Mouse (Mus musculus) forebrain, embryonic 16.5 days (tissue): ENCODE data around the gene 1810024B03Rik. TPM values are rescaled to one million over a fixed set of nuclear protein-coding genes. Genes with fewer than 3 reads are reported as not detected.
"Not testable (repeated sequence)": the region's sequence is repeated elsewhere in the genome, so short reads cannot be mapped to it uniquely, and the experiment has no call there.

Experiments
- ATAC-seq: fragments of 200-750 bp; cut with Nextera tagmentation; 2 replicates; pipeline ENCODE4 v1.8.0; 2017; ENCODE audit warnings: mild to moderate bottlenecking, moderate library complexity
- H3K27ac ChIP-seq: fragments of 300-500 bp; sonication (generic); 2 replicates; pipeline ENCODE4 v1.5.1; 2014; ENCODE audit warnings: low read length, control low read depth
- H3K27me3 ChIP-seq: fragments of 300-500 bp; sonication (generic); replicated peaks from 2 replicates; pipeline ENCODE4 v1.6.1; 2014; ENCODE audit warnings: low read length; ENCODE audit not compliant: control insufficient read depth, insufficient read depth
- H3K36me3 ChIP-seq: fragments of 300-500 bp; sonication (generic); 2 replicates; pipeline ENCODE4 v1.6.1; 2014; ENCODE audit not compliant: control insufficient read depth, insufficient read depth
- H3K4me1 ChIP-seq: fragments of 300-500 bp; sonication (generic); replicated peaks from 2 replicates; pipeline ENCODE4 v1.6.1; 2014; ENCODE audit warnings: low read length; ENCODE audit not compliant: control insufficient read depth, insufficient read depth
- H3K4me2 ChIP-seq: fragments of 300-500 bp; sonication (generic); 2 replicates; pipeline ENCODE4 v1.6.1; 2014; ENCODE audit warnings: mild to moderate bottlenecking, low read length, control low read depth
- H3K4me3 ChIP-seq: fragments of 300-500 bp; sonication (generic); replicated peaks from 2 replicates; pipeline ENCODE4 v1.5.1; 2014; ENCODE audit warnings: mild to moderate bottlenecking, low read length, control low read depth
- H3K9ac ChIP-seq: fragments of 300-500 bp; sonication (generic); replicated peaks from 2 replicates; pipeline ENCODE4 v1.6.1; 2014; ENCODE audit warnings: low read depth, low read length, control low read depth
- H3K9me3 ChIP-seq: fragments of 300-500 bp; sonication (generic); 2 replicates; pipeline ENCODE4 v1.6.1; 2016; ENCODE audit warnings: low read length; ENCODE audit not compliant: control insufficient read depth
- WGBS: fragments of 180-500 bp; shearing (Covaris S2); extraction: QIAGEN DNeasy Blood & Tissue Kit; methylation state at CpG from one replicate; pipeline ENCODE4 v1.1.7; 2014; 5-methylcytosine and 5-hydroxymethylcytosine counted together
- polyA plus RNA-seq: library from polyadenylated mRNA; unstranded; fragments of >200 nt; fragmentation: Nextera tagmentation; extraction: Ambion mirVana; gene quantifications from 2 replicates; pipeline ENCODE4 v1.2.1, GENCODE M21; 2015

The 1810024B03Rik gene
- polyA plus RNA-seq, 1 experiment from 2014 or later: 1.3 TPM

DNA sequence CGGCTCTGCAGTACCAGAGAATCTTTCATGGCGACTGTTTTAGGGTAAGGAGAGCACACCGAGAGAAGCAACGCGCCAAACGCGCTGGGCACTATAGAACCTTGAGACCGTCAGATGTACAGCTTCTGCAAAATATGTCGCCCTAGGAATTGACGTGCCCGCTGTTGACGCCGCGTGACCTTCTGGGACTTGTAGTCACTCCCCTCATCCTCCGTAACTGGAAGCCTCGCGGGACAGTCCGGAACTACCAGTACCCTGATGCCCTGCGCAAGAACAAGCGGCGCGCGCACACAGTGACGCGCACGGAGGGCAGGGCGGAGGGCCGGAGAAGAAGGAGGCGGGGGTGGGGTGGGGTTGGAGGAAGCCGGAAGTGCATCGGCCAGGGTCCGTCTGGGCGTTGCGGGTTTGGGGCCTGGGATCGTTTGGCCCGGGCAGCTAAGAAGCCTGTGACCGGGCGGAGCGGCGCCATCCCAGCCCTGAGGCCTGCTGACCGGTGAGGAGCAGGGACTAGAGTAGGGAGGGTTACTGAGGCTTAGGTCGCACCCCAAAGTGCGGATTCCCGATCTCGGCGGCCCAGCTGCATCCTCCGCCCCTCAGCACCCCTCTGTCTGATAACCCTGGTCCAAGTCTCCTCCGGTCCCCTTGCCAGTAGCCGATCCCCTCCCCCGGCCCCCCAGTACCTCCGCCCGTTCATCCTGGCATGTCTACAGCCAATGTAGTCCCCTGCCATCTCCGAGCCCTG is 39.7 kb upstream of the 1810024B03Rik start, which contains the start of the genes Ciao1 and Tmem127:
Gene Ciao1, minus strand, starts transcription at position 225 of the 742 bp plus-strand sequence.
Gene Tmem127, plus strand, starts transcription at position 317 of the 742 bp plus-strand sequence.
- peak within 1 kb of the TSS; percentile 62 for H3K4me3 ChIP-seq
- H3K27me3 ChIP-seq: no peaks in the 10 kb centered on the region
- ATAC-seq: peak; percentile 99
- peak within 1 kb of the TSS; percentile 73 for H3K27ac ChIP-seq
- H3K9ac ChIP-seq: peak within 1 kb of the TSS; percentile 95
- peaks cover 10% of the 10 kb centered on the region for H3K36me3 ChIP-seq
- peak within 1 kb of the TSS; percentile 95 for H3K4me2 ChIP-seq
- no peaks in the 10 kb centered on the region for H3K9me3 ChIP-seq
- under 1% methylated on average over 53 of the region's 53 CpGs for WGBS
- H3K4me1 ChIP-seq: peaks cover 31% of the 10 kb centered on the region

DNA sequence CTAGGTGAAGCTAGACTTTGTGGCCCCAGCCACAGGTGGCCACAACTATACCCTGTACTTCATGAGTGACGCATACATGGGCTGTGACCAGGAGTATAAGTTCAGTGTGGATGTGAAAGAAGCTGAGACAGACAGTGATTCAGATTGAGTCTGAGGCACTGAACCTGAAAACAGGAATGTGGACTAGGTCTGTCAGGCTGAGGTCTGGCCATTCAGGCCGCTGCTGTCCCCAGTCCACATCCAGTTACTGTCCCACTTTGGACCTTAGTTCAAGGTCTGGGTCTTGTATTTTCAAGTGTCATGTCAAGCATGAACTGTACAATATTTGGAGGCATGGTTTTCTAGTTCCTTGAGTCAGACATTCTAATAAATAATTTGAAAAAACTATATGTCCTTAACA is 32.0 kb upstream of the 1810024B03Rik start:
- H3K4me3 ChIP-seq: no peak overlapping the region
- H3K4me2 ChIP-seq: no peak overlapping the region
- no peak overlapping the region for H3K27ac ChIP-seq
- H3K27me3 ChIP-seq: no peaks in the 10 kb centered on the region
- peaks cover 51% of the 10 kb centered on the region for H3K36me3 ChIP-seq
- no peaks in the 10 kb centered on the region for H3K4me1 ChIP-seq
- WGBS: 91% methylated on average over 2 of the region's 2 CpGs
- H3K9me3 ChIP-seq: no peaks in the 10 kb centered on the region
- no peak for ATAC-seq
- H3K9ac ChIP-seq: no peak overlapping the region

DNA sequence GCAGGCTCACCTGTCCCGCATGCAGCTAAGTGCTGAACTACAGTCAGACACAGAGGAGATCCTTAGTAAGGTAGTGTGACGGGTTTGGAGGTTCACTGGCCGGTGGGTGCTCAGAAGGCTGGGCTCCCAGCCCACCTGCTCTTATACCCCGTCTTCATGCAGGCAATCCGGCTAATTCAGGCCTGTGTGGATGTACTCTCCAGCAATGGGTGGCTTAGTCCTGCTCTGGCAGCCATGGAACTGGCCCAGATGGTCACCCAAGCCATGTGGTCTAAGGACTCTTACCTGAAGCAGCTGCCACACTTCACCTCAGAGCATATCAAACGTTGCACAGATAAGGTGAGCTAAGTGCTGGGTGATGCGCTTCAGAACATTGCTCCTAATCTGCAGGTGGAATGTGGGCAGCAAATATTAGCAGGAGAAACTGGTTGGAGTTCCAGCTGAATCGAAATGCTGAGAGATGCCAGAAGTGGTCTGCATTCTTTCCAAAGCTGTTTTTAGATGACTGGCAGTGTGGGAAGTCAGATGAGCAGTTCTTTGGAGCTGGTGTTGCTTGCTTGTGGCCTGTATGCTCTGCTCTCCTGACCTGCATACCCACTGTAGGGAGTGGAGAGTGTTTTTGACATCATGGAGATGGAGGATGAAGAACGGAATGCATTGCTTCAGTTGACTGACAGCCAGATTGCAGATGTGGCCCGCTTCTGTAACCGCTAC is 30.0 kb upstream of the 1810024B03Rik start:
- Histone ChIP-seq H3K36me3 (peaks cover 58% of the 10 kb centered on the region), H3K9ac (no peak overlapping the region), H3K27ac (no peak overlapping the region), H3K4me1 (no peaks in the 10 kb centered on the region), H3K4me2 (no peak overlapping the region), H3K9me3 (no peaks in the 10 kb centered on the region), H3K4me3 (no peak overlapping the region), H3K27me3 (no peaks in the 10 kb centered on the region)
- no peak for ATAC-seq
- 94% methylated on average over 11 of the region's 11 CpGs for WGBS

DNA sequence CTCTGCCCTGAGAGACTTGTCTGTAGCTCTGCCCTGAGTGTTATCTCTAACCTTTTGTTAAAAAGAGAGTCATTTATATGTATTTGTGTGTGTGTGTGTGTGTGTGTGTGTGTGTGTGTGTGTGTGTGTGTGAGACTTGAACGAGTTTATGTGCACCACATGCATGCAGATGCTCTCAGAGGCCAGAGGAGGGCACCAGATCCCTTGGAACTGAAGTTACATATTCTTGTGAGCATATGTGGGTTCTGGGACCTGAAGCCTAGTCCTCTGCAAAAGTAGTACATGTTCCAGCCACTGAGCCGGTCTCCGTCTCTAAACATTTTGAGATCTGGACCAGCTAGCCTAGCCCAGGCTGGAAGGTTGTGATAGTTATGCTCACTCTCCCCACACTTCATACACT is 17.2 kb upstream of the 1810024B03Rik start:
- 97% methylated on average over 3 of the region's 3 CpGs for WGBS
- Histone ChIP-seq H3K9ac (no peak overlapping the region), H3K4me2 (no peak overlapping the region), H3K27ac (no peak overlapping the region), H3K36me3 (peaks cover 79% of the 10 kb centered on the region), H3K4me3 (no peak overlapping the region), H3K27me3 (no peaks in the 10 kb centered on the region), H3K4me1 (no peaks in the 10 kb centered on the region), H3K9me3 (no peaks in the 10 kb centered on the region)
- no peak for ATAC-seq

DNA sequence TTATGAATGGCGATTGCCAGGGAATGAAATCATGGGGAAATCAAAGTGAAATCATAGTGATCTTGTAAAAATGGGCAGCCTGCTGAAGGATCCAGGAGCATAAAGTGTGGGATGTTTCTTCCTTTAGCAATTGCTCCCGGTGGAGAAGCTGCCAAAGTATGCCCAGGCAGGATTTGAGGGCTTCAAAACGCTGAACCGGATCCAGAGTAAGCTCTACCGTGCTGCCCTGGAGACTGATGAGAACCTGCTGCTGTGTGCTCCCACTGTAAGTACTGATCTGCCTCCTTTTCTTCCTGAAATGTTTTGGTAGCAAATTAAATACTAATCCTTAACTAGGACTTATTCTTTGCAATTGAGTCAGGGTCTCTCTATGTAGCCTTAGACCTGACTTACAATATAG is 9.7 kb upstream of the 1810024B03Rik start:
- no peak overlapping the region for H3K4me3 ChIP-seq
- 96% methylated on average over 5 of the region's 5 CpGs for WGBS
- H3K36me3 ChIP-seq: peaks cover 57% of the 10 kb centered on the region
- no peaks in the 10 kb centered on the region for H3K9me3 ChIP-seq
- ATAC-seq: no peak
- no peak overlapping the region for H3K4me2 ChIP-seq
- H3K27ac ChIP-seq: no peak overlapping the region
- no peaks in the 10 kb centered on the region for H3K27me3 ChIP-seq
- no peak overlapping the region for H3K9ac ChIP-seq
- H3K4me1 ChIP-seq: no peaks in the 10 kb centered on the region

DNA sequence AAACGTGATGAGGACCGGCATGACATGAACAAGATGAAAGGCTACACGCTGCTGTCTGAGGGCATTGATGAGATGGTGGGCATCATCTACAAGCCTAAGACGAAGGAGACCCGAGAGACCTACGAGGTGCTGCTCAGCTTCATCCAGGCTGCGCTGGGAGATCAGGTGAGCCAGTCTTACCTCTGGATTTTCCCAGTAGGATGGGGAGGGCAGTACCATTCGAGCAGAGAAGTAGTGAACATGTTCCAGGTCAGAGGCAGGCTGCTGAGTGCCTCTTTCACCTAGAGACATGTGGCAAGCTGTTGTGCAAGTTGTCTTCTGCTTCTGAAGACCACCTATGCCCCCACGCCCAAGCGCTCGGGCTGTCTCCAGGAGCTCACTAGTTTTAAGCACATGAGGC is 2.6 kb upstream of the 1810024B03Rik start:
- Histone ChIP-seq H3K36me3 (peaks cover 34% of the 10 kb centered on the region), H3K9me3 (no peaks in the 10 kb centered on the region), H3K9ac (no peak overlapping the region), H3K4me1 (peaks cover 11% of the 10 kb centered on the region), H3K4me3 (no peak overlapping the region), H3K27ac (no peak overlapping the region), H3K27me3 (no peaks in the 10 kb centered on the region), H3K4me2 (no peak overlapping the region)
- no peak for ATAC-seq
- 90% methylated on average over 11 of the region's 11 CpGs for WGBS

DNA sequence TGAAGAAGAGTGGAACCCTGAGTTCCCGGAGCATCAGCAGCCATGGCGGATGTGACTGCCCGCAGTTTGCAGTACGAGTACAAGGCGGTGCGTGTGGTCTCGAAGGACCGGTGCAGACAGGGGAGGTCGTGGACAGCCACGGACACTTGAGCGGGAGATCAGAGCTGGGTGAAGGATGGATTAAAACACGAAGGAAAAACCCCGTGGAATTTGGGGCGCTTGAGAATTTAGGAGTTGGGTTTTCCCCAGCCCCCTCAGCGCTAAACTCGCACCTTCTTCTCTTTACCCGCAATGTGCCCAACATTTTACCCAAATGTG is 331 bp upstream of the 1810024B03Rik start:
- 0% methylated on average over 17 of the region's 17 CpGs for WGBS
- H3K9ac ChIP-seq: peak overlapping the region; percentile 85
- H3K4me3 ChIP-seq: peak overlapping the region; percentile 99
- no peaks in the 10 kb centered on the region for H3K9me3 ChIP-seq
- H3K36me3 ChIP-seq: peaks cover 24% of the 10 kb centered on the region
- H3K27me3 ChIP-seq: no peaks in the 10 kb centered on the region
- peaks cover 11% of the 10 kb centered on the region for H3K4me1 ChIP-seq
- ATAC-seq: no peak
- peak overlapping the region; percentile 65 for H3K27ac ChIP-seq
- peak overlapping the region; percentile 93 for H3K4me2 ChIP-seq

DNA sequence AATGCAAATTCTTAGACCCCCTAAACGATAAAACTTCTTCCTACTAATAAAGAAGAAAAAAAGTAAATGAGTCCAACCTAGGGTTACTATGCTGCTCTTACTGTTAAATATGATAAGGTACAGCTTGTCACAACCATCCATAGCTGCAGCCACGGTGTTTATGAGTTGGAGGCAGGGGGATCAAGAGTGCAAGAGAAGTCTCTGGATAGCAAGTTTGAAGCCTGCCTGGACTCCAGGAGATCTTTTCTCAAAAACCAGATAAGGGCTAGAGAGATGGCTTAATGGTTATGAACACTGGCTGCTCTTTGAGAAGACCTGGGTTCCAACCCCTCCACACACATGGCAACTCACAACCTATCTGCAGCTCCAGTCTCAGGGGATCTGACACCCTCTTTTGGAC is 1.2 kb downstream of the 1810024B03Rik start:
- ATAC-seq: no peak
- no peak overlapping the region for H3K27ac ChIP-seq
- no peak overlapping the region for H3K4me3 ChIP-seq
- H3K4me2 ChIP-seq: no peak overlapping the region
- H3K36me3 ChIP-seq: peaks cover 13% of the 10 kb centered on the region
- no peak overlapping the region for H3K9ac ChIP-seq
- H3K27me3 ChIP-seq: no peaks in the 10 kb centered on the region
- H3K9me3 ChIP-seq: no peaks in the 10 kb centered on the region
- WGBS: 100% methylated on average over 2 of the region's 2 CpGs
- peaks cover 11% of the 10 kb centered on the region for H3K4me1 ChIP-seq

DNA sequence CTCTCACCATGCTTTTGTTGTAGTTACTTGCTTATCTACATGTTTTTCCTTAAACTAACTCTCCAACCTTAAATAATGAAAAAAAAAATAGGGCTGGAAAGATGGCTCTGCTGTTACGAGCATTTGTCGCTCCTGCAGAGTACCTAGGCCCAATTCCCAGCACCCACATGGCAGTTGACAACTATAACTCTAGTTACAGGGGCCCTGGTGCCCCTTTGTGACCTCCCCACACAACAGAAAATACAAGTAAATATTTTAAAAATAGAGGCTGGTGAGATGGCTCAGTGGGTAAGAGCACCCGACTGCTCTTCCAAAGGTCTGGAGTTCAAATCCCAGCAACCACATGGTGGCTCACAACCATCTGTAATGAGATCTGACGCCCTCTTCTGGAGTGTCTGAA is 2.1 kb downstream of the 1810024B03Rik start:
- H3K4me2 ChIP-seq, H3K27me3 ChIP-seq, H3K4me3 ChIP-seq: not testable (repeated sequence)

More for the DNA sequence above, 2.1 kb downstream of the 1810024B03Rik start:
- not testable (repeated sequence) for H3K36me3 ChIP-seq, H3K27ac ChIP-seq, H3K9me3 ChIP-seq, H3K9ac ChIP-seq, ATAC-seq
- peaks cover 11% of the 10 kb centered on the region for H3K4me1 ChIP-seq
- WGBS: 83% methylated on average over 4 of the region's 4 CpGs
